Mouse (Mus musculus): ENCODE results near the gene Cpne7. TPM values are rescaled to one million over a fixed set of nuclear protein-coding genes. Genes with fewer than 3 reads are reported as not detected.

Gene Cpne7
- polyA plus RNA-seq (2014; fragmentation: Illumina TruSeq; extraction: RNeasy Lipid Tissue Mini Kit (QIAGEN cat#74804); ENCODE audit: low read depth, low replicate concordance), result not detected

GRCm38 (mm10) chr8:123117127-123117731 is at the start of gene Cpne7:
Gene Cpne7 (plus strand): TSS chr8:123117374.

DNA sequence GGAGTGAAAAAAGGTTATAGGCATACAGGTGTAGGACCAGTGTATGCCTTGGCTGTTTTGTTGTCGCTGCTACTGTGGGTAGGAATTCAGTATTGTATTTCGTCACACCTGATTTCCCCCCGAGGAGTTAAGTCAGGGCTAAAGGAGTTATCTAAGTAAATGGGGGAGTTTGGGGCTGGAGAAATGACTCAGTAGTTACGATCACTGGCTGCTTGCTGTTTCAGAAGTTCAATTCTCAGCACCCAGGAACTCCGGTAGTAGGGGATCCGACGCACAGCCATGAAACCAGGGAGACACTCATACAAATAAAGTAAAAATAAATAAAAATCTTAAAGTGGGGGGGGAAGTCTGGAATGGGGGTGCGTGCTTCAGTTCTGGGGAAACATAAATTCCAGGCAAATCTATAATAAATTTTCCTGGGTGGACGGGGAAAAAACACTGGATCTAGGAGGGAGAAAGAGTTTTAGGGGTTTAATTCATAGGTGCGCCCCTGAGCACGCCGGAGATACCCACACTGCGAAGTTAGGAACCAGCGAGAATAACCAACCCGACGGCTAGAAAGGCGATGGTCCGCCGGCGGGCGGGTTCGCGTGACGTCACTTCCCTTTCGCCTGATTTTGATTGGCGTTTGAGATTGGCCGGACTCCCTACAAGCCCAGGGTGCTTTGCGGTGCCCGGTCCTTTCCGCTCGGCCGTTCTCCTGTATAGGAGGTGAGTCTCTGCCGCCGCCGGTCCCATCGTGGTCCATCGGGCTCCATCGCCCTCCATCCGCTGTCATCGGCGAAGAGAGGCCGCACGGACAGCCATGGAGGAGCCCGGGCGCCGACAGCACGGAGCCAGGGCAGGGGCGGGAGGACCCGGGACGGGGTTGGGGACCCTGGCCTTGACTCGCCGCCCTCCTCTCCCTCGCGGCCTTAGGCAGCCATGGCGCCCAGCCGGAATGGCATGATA is 15.2 kb upstream of the Cpne7 start, which contains the start of gene Rpl13:
TSS of gene Rpl13 (plus strand) at position 616 of the 951 bp plus-strand sequence.

GRCm38 (mm10) chr8:123157888-123158465 is 40.8 kb downstream of the Cpne7 start, which contains the start of gene Sult5a1:
Gene Sult5a1 (minus strand): TSS chr8:123158315.

Other genes with a start within 250 kb of the Cpne7 start
- gene Ankrd11, start 75.1 kb upstream of the Cpne7 start, polyA plus RNA-seq (2014; fragmentation: Illumina TruSeq; extraction: RNeasy Lipid Tissue Mini Kit (QIAGEN cat#74804); ENCODE audit: low read depth, low replicate concordance), result 13.5 TPM
- 8.2 TPM for gene Spg7, start 54.4 kb upstream of the Cpne7 start, polyA plus RNA-seq (2014; fragmentation: Illumina TruSeq; extraction: RNeasy Lipid Tissue Mini Kit (QIAGEN cat#74804); ENCODE audit: low read depth, low replicate concordance)
- 51.4 TPM for gene Rpl13, start 15.0 kb upstream of the Cpne7 start, polyA plus RNA-seq (2014; fragmentation: Illumina TruSeq; extraction: RNeasy Lipid Tissue Mini Kit (QIAGEN cat#74804); ENCODE audit: low read depth, low replicate concordance)
- 10.7 TPM for gene Sult5a1, start 40.9 kb downstream of the Cpne7 start, polyA plus RNA-seq (2014; fragmentation: Illumina TruSeq; extraction: RNeasy Lipid Tissue Mini Kit (QIAGEN cat#74804); ENCODE audit: low read depth, low replicate concordance)
- gene Dpep1, start 68.9 kb downstream of the Cpne7 start, polyA plus RNA-seq (2014; fragmentation: Illumina TruSeq; extraction: RNeasy Lipid Tissue Mini Kit (QIAGEN cat#74804); ENCODE audit: low read depth, low replicate concordance), result 0.34 TPM
- 7.1 TPM for gene Chmp1a, start 95.4 kb downstream of the Cpne7 start, polyA plus RNA-seq (2014; fragmentation: Illumina TruSeq; extraction: RNeasy Lipid Tissue Mini Kit (QIAGEN cat#74804); ENCODE audit: low read depth, low replicate concordance)
- 0.24 TPM for gene Spata33, start 95.5 kb downstream of the Cpne7 start, polyA plus RNA-seq (2014; fragmentation: Illumina TruSeq; extraction: RNeasy Lipid Tissue Mini Kit (QIAGEN cat#74804); ENCODE audit: low read depth, low replicate concordance)
- 3.7 TPM for gene Cdk10, start 107.5 kb downstream of the Cpne7 start, polyA plus RNA-seq (2014; fragmentation: Illumina TruSeq; extraction: RNeasy Lipid Tissue Mini Kit (QIAGEN cat#74804); ENCODE audit: low read depth, low replicate concordance)
- gene Spata2l, start 118.9 kb downstream of the Cpne7 start, polyA plus RNA-seq (2014; fragmentation: Illumina TruSeq; extraction: RNeasy Lipid Tissue Mini Kit (QIAGEN cat#74804); ENCODE audit: low read depth, low replicate concordance), result 1.1 TPM
- gene Zfp276, start 136.8 kb downstream of the Cpne7 start, polyA plus RNA-seq (2014; fragmentation: Illumina TruSeq; extraction: RNeasy Lipid Tissue Mini Kit (QIAGEN cat#74804); ENCODE audit: low read depth, low replicate concordance), result 1.6 TPM
- gene Vps9d1, start 137.0 kb downstream of the Cpne7 start, polyA plus RNA-seq (2014; fragmentation: Illumina TruSeq; extraction: RNeasy Lipid Tissue Mini Kit (QIAGEN cat#74804); ENCODE audit: low read depth, low replicate concordance), result 1.0 TPM
- gene Fanca, start 201.2 kb downstream of the Cpne7 start, polyA plus RNA-seq (2014; fragmentation: Illumina TruSeq; extraction: RNeasy Lipid Tissue Mini Kit (QIAGEN cat#74804); ENCODE audit: low read depth, low replicate concordance), result not detected
- gene Spire2, start 215.3 kb downstream of the Cpne7 start, polyA plus RNA-seq (2014; fragmentation: Illumina TruSeq; extraction: RNeasy Lipid Tissue Mini Kit (QIAGEN cat#74804); ENCODE audit: low read depth, low replicate concordance), result not detected

Measured in liver, adult 10 weeks (tissue).